Mouse (Mus musculus): Measurements from ENCODE around the gene Tbl3.
"Not testable (repeated sequence)": the region's sequence is repeated elsewhere in the genome, so short reads cannot be mapped to it uniquely, and the experiment has no call there.

Gene Tbl3

GRCm38 (mm10) chr17:24719494-24720222 is 12.2 kb upstream of the Tbl3 start:
- Histone ChIP-seq H3K36me3 (ENCODE audit: control insufficient read depth, insufficient read depth, low read length, poor library complexity, severe bottlenecking) (peaks cover 7% of the 10 kb centered on the region; the same call in 1 of the 2 replicates), H3K27me3 (ENCODE audit: control insufficient read depth, insufficient read depth, low read length, poor library complexity, severe bottlenecking) (no peaks in the 10 kb centered on the region)
- DNase-seq (ENCODE audit: low read depth, low spot score), result peak; percentile 99

- DNase-seq (ENCODE audit: low read depth, low spot score); H3K36me3 ChIP-seq (ENCODE audit: control insufficient read depth, insufficient read depth, low read length, poor library complexity, severe bottlenecking); H3K27me3 ChIP-seq (ENCODE audit: control insufficient read depth, insufficient read depth, low read length, poor library complexity, severe bottlenecking): not testable (repeated sequence)
Observed at GRCm38 (mm10) chr17:24718938-24719337, 11.5 kb upstream of the Tbl3 start.

- no peak for DNase-seq (ENCODE audit: low read depth, low spot score)
- Histone ChIP-seq H3K36me3 (ENCODE audit: control insufficient read depth, insufficient read depth, low read length, poor library complexity, severe bottlenecking) (peaks cover 7% of the 10 kb centered on the region; the same call in 1 of the 2 replicates), H3K27me3 (ENCODE audit: control insufficient read depth, insufficient read depth, low read length, poor library complexity, severe bottlenecking) (no peaks in the 10 kb centered on the region)
Observed at GRCm38 (mm10) chr17:24717943-24718342, 10.5 kb upstream of the Tbl3 start, which contains the start of the genes Rnf151 and Rps2. Gene Rnf151, minus strand, starts transcription at chr17:24718063. Gene Rps2, plus strand, starts transcription at chr17:24718116.

GRCm38 (mm10) chr17:24716166-24716682 is 8.8 kb upstream of the Tbl3 start:
- Histone ChIP-seq H3K36me3 (ENCODE audit: control insufficient read depth, insufficient read depth, low read length, poor library complexity, severe bottlenecking) (0 out of 2 replicates have a peak, but pooled peaks cover 2% of the 10 kb centered on the region), H3K27me3 (ENCODE audit: control insufficient read depth, insufficient read depth, low read length, poor library complexity, severe bottlenecking) (no peaks in the 10 kb centered on the region)
- DNase-seq (ENCODE audit: low read depth, low spot score), result no peak

GRCm38 (mm10) chr17:24715556-24715955 is 8.1 kb upstream of the Tbl3 start:
- H3K36me3 ChIP-seq (ENCODE audit: control insufficient read depth, insufficient read depth, low read length, poor library complexity, severe bottlenecking), result 0 out of 2 replicates have a peak, but pooled peaks cover under 1% of the 10 kb centered on the region
- no peak for DNase-seq (ENCODE audit: low read depth, low spot score)

GRCm38 (mm10) chr17:24708646-24709045 is 1.2 kb upstream of the Tbl3 start:
- H3K27me3 ChIP-seq (ENCODE audit: control insufficient read depth, insufficient read depth, low read length, poor library complexity, severe bottlenecking), result no peaks in the 10 kb centered on the region
- peak; percentile 71 for DNase-seq (ENCODE audit: low read depth, low spot score)
- no peaks in the 10 kb centered on the region; the same call in 1 of the 2 replicates for H3K36me3 ChIP-seq (ENCODE audit: control insufficient read depth, insufficient read depth, low read length, poor library complexity, severe bottlenecking)

More at GRCm38 (mm10) chr17:24715556-24715955, 8.1 kb upstream of the Tbl3 start:
- no peaks in the 10 kb centered on the region for H3K27me3 ChIP-seq (ENCODE audit: control insufficient read depth, insufficient read depth, low read length, poor library complexity, severe bottlenecking)

- Histone ChIP-seq H3K36me3 (ENCODE audit: control insufficient read depth, insufficient read depth, low read length, poor library complexity, severe bottlenecking) (no peaks in the 10 kb centered on the region; the same call in 1 of the 2 replicates), H3K27me3 (ENCODE audit: control insufficient read depth, insufficient read depth, low read length, poor library complexity, severe bottlenecking) (no peaks in the 10 kb centered on the region)
- DNase-seq (ENCODE audit: low read depth, low spot score), result peak; percentile 45
Observed at GRCm38 (mm10) chr17:24707801-24708425, 453 bp upstream of the Tbl3 start.

GRCm38 (mm10) chr17:24705821-24706220 is 1.6 kb downstream of the Tbl3 start:
- H3K27me3 ChIP-seq (ENCODE audit: control insufficient read depth, insufficient read depth, low read length, poor library complexity, severe bottlenecking), result no peaks in the 10 kb centered on the region
- H3K36me3 ChIP-seq (ENCODE audit: control insufficient read depth, insufficient read depth, low read length, poor library complexity, severe bottlenecking), result peaks cover 2% of the 10 kb centered on the region
- DNase-seq (ENCODE audit: low read depth, low spot score), result no peak

GRCm38 (mm10) chr17:24701251-24701650 is 6.2 kb downstream of the Tbl3 start:
- H3K27me3 ChIP-seq (ENCODE audit: control insufficient read depth, insufficient read depth, low read length, poor library complexity, severe bottlenecking), result no peaks in the 10 kb centered on the region
- no peak for DNase-seq (ENCODE audit: low read depth, low spot score)
- H3K36me3 ChIP-seq (ENCODE audit: control insufficient read depth, insufficient read depth, low read length, poor library complexity, severe bottlenecking), result peaks cover 2% of the 10 kb centered on the region

- H3K27me3 ChIP-seq (ENCODE audit: control insufficient read depth, insufficient read depth, low read length, poor library complexity, severe bottlenecking), result no peaks in the 10 kb centered on the region
- no peak for DNase-seq (ENCODE audit: low read depth, low spot score)
- H3K36me3 ChIP-seq (ENCODE audit: control insufficient read depth, insufficient read depth, low read length, poor library complexity, severe bottlenecking), result peaks cover 2% of the 10 kb centered on the region
Observed at GRCm38 (mm10) chr17:24699473-24699872, 8.0 kb downstream of the Tbl3 start.

- H3K36me3 ChIP-seq (ENCODE audit: control insufficient read depth, insufficient read depth, low read length, poor library complexity, severe bottlenecking), result peaks cover 2% of the 10 kb centered on the region
- H3K27me3 ChIP-seq (ENCODE audit: control insufficient read depth, insufficient read depth, low read length, poor library complexity, severe bottlenecking), result no peaks in the 10 kb centered on the region
- DNase-seq (ENCODE audit: low read depth, low spot score), result no peak
Observed at GRCm38 (mm10) chr17:24698715-24699114, 8.7 kb downstream of the Tbl3 start.

GRCm38 (mm10) chr17:24697985-24698384 is 9.5 kb downstream of the Tbl3 start:
- DNase-seq (ENCODE audit: low read depth, low spot score), result no peak
- Histone ChIP-seq H3K36me3 (ENCODE audit: control insufficient read depth, insufficient read depth, low read length, poor library complexity, severe bottlenecking) (peaks cover 2% of the 10 kb centered on the region), H3K27me3 (ENCODE audit: control insufficient read depth, insufficient read depth, low read length, poor library complexity, severe bottlenecking) (no peaks in the 10 kb centered on the region)

- H3K27me3 ChIP-seq (ENCODE audit: control insufficient read depth, insufficient read depth, low read length, poor library complexity, severe bottlenecking), result no peaks in the 10 kb centered on the region
- DNase-seq (ENCODE audit: low read depth, low spot score), result peak; percentile 87
- H3K36me3 ChIP-seq (ENCODE audit: control insufficient read depth, insufficient read depth, low read length, poor library complexity, severe bottlenecking), result no peaks in the 10 kb centered on the region
Observed at GRCm38 (mm10) chr17:24696011-24696697, 11.3 kb downstream of the Tbl3 start, which contains the start of the genes Gfer and Noxo1. Gene Gfer, minus strand, starts transcription at chr17:24696156. Gene Noxo1, plus strand, starts transcription at chr17:24696234.

- no peaks in the 10 kb centered on the region for H3K27me3 ChIP-seq (ENCODE audit: control insufficient read depth, insufficient read depth, low read length, poor library complexity, severe bottlenecking)
- DNase-seq (ENCODE audit: low read depth, low spot score), result no peak
- no peaks in the 10 kb centered on the region for H3K36me3 ChIP-seq (ENCODE audit: control insufficient read depth, insufficient read depth, low read length, poor library complexity, severe bottlenecking)
Observed at GRCm38 (mm10) chr17:24695326-24696010, 12.0 kb downstream of the Tbl3 start.
